Mouse (Mus musculus): Measurements from ENCODE around the gene Zfp683. TPM values are rescaled to one million over a fixed set of nuclear protein-coding genes. Genes with fewer than 3 reads are reported as not detected.
A peak's percentile ranks its signal among the peaks of the same experiment; 100 is the strongest.

Zfp683 gene
- polyA plus RNA-seq, 1 experiment from 2014 or later: not detected

GRCm38 (mm10) chr4:134102742-134103119 lies 49.1 kb downstream of the Zfp683 start:
- Histone ChIP-seq H3K4me2 (ENCODE audit: low read depth, severe bottlenecking) (peak overlapping the region; percentile 50), H3K4me1 (ENCODE audit: control insufficient read depth, insufficient read depth, low read length) (no peaks in the 10 kb centered on the region), H3K27ac (replicated peaks; ENCODE audit: low read depth, low read length) (no peak overlapping the region), H3K9me3 (ENCODE audit: control insufficient read depth, low read length) (no peaks in the 10 kb centered on the region), H3K36me3 (ENCODE audit: control insufficient read depth, insufficient read depth, low read length) (no peaks in the 10 kb centered on the region), H3K4me3 (ENCODE audit: low read depth, low read length) (peak overlapping the region; percentile 55), H3K27me3 (ENCODE audit: control insufficient read depth, insufficient read depth, low read length) (no peaks in the 10 kb centered on the region), H3K9ac (ENCODE audit: low read length) (peak overlapping the region; percentile 61)
- no peak for DNase-seq (ENCODE audit: low spot score)
- WGBS: 6% methylated on average over 21 of the region's 21 CpGs
- ATAC-seq (ENCODE audit: insufficient number of reproducible peaks, low FRiP score, low TSS enrichment, low read depth): peak; percentile 23; the same call in 1 of the 2 replicates

GRCm38 (mm10) chr4:134106105-134106504 lies 52.5 kb downstream of the Zfp683 start:
- no peak for ATAC-seq (ENCODE audit: insufficient number of reproducible peaks, low FRiP score, low TSS enrichment, low read depth)
- no peaks in the 10 kb centered on the region for H3K9me3 ChIP-seq (ENCODE audit: control insufficient read depth, low read length)
- H3K27me3 ChIP-seq (ENCODE audit: control insufficient read depth, insufficient read depth, low read length): no peaks in the 10 kb centered on the region
- 82% methylated on average over 7 of the region's 7 CpGs for WGBS
- no peak overlapping the region for H3K4me2 ChIP-seq (ENCODE audit: low read depth, severe bottlenecking)
- no peaks in the 10 kb centered on the region for H3K36me3 ChIP-seq (ENCODE audit: control insufficient read depth, insufficient read depth, low read length)
- H3K4me3 ChIP-seq (ENCODE audit: low read depth, low read length): no peak overlapping the region
- no peaks in the 10 kb centered on the region for H3K4me1 ChIP-seq (ENCODE audit: control insufficient read depth, insufficient read depth, low read length)
- no peak for DNase-seq (ENCODE audit: low spot score)
- no peak overlapping the region for H3K27ac ChIP-seq (replicated peaks; ENCODE audit: low read depth, low read length)
- no peak overlapping the region for H3K9ac ChIP-seq (ENCODE audit: low read length)

GRCm38 (mm10) chr4:134107730-134108129 lies 54.1 kb downstream of the Zfp683 start:
- DNase-seq (ENCODE audit: low spot score): no peak
- ATAC-seq (ENCODE audit: insufficient number of reproducible peaks, low FRiP score, low TSS enrichment, low read depth): no peak
- H3K36me3 ChIP-seq (ENCODE audit: control insufficient read depth, insufficient read depth, low read length): no peaks in the 10 kb centered on the region
- no peak overlapping the region for H3K9ac ChIP-seq (ENCODE audit: low read length)
- no peaks in the 10 kb centered on the region for H3K9me3 ChIP-seq (ENCODE audit: control insufficient read depth, low read length)
- WGBS: 86% methylated on average over 7 of the region's 7 CpGs
- H3K4me3 ChIP-seq (ENCODE audit: low read depth, low read length): no peak overlapping the region
- H3K27me3 ChIP-seq (ENCODE audit: control insufficient read depth, insufficient read depth, low read length): no peaks in the 10 kb centered on the region
- no peaks in the 10 kb centered on the region for H3K4me1 ChIP-seq (ENCODE audit: control insufficient read depth, insufficient read depth, low read length)
- no peak overlapping the region for H3K27ac ChIP-seq (replicated peaks; ENCODE audit: low read depth, low read length)
- H3K4me2 ChIP-seq (ENCODE audit: low read depth, severe bottlenecking): no peak overlapping the region

- Histone ChIP-seq H3K4me2 (ENCODE audit: low read depth, severe bottlenecking) (no peak overlapping the region), H3K27me3 (ENCODE audit: control insufficient read depth, insufficient read depth, low read length) (no peaks in the 10 kb centered on the region), H3K9me3 (ENCODE audit: control insufficient read depth, low read length) (no peaks in the 10 kb centered on the region), H3K36me3 (ENCODE audit: control insufficient read depth, insufficient read depth, low read length) (no peaks in the 10 kb centered on the region), H3K9ac (ENCODE audit: low read length) (no peak overlapping the region), H3K27ac (replicated peaks; ENCODE audit: low read depth, low read length) (no peak overlapping the region), H3K4me1 (ENCODE audit: control insufficient read depth, insufficient read depth, low read length) (peaks cover under 1% of the 10 kb centered on the region; the same call in 1 of the 2 replicates), H3K4me3 (ENCODE audit: low read depth, low read length) (no peak overlapping the region)
- DNase-seq (ENCODE audit: low spot score) (no peak), ATAC-seq (ENCODE audit: insufficient number of reproducible peaks, low FRiP score, low TSS enrichment, low read depth) (no peak)
- 16% methylated on average over 5 of the region's 5 CpGs for WGBS
Observed at GRCm38 (mm10) chr4:134108196-134108595, 54.6 kb downstream of the Zfp683 start.

Other genes starting within 250 kb of the Zfp683 start
- gene Rps6ka1, start 166.0 kb upstream of the Zfp683 start, polyA plus RNA-seq (2014; fragmentation: Nextera tagmentation; extraction: Ambion mirVana): 47.6 and 48.9 TPM in 2 replicates
- gene Hmgn2, start 85.2 kb upstream of the Zfp683 start, polyA plus RNA-seq (2014; fragmentation: Nextera tagmentation; extraction: Ambion mirVana): 3,322 and 3,460 TPM in 2 replicates
- 41.9 and 43.4 TPM in 2 replicates for gene Dhdds, start 52.9 kb upstream of the Zfp683 start, polyA plus RNA-seq (2014; fragmentation: Nextera tagmentation; extraction: Ambion mirVana)
- 1.4 and 2.3 TPM in 2 replicates for gene Lin28a, start 35.0 kb upstream of the Zfp683 start, polyA plus RNA-seq (2014; fragmentation: Nextera tagmentation; extraction: Ambion mirVana)
- gene Crybg2, start 7.0 kb downstream of the Zfp683 start, polyA plus RNA-seq (2014; fragmentation: Nextera tagmentation; extraction: Ambion mirVana): 3.7 and 4.4 TPM in 2 replicates
- gene Cd52, start 41.2 kb downstream of the Zfp683 start, polyA plus RNA-seq (2014; fragmentation: Nextera tagmentation; extraction: Ambion mirVana): 5.1 and 6.2 TPM in 2 replicates
- gene Ubxn11, start 48.7 kb downstream of the Zfp683 start, polyA plus RNA-seq (2014; fragmentation: Nextera tagmentation; extraction: Ambion mirVana): 5.7 and 6.0 TPM in 2 replicates
- gene Sh3bgrl3, start 75.0 kb downstream of the Zfp683 start, polyA plus RNA-seq (2014; fragmentation: Nextera tagmentation; extraction: Ambion mirVana): 314 and 345 TPM in 2 replicates
- gene Cep85, start 133.3 kb downstream of the Zfp683 start, polyA plus RNA-seq (2014; fragmentation: Nextera tagmentation; extraction: Ambion mirVana): 26.6 and 33.8 TPM in 2 replicates
- gene Gm7534, start 149.2 kb downstream of the Zfp683 start, polyA plus RNA-seq (2014; fragmentation: Nextera tagmentation; extraction: Ambion mirVana): not detected in 2 replicates
- gene Catsper4, start 173.5 kb downstream of the Zfp683 start, polyA plus RNA-seq (2014; fragmentation: Nextera tagmentation; extraction: Ambion mirVana): not detected in 2 replicates
- gene Cnksr1, start 184.6 kb downstream of the Zfp683 start, polyA plus RNA-seq (2014; fragmentation: Nextera tagmentation; extraction: Ambion mirVana): 0.81 and 1.5 TPM in 2 replicates
- 0.35 and 0.43 TPM in 2 replicates for gene E130218I03Rik, start 189.8 kb downstream of the Zfp683 start, polyA plus RNA-seq (2014; fragmentation: Nextera tagmentation; extraction: Ambion mirVana)
- 16.2 and 17.1 TPM in 2 replicates for gene Zfp593, start 191.8 kb downstream of the Zfp683 start, polyA plus RNA-seq (2014; fragmentation: Nextera tagmentation; extraction: Ambion mirVana)
- not detected in 2 replicates for gene Gm30191, start 193.1 kb downstream of the Zfp683 start, polyA plus RNA-seq (2014; fragmentation: Nextera tagmentation; extraction: Ambion mirVana)
- gene Grrp1, start 200.3 kb downstream of the Zfp683 start, polyA plus RNA-seq (2014; fragmentation: Nextera tagmentation; extraction: Ambion mirVana): 5.5 and 7.1 TPM in 2 replicates
- gene Pdik1l, start 234.1 kb downstream of the Zfp683 start, polyA plus RNA-seq (2014; fragmentation: Nextera tagmentation; extraction: Ambion mirVana): 20.6 and 21.0 TPM in 2 replicates